Mouse (Mus musculus) bone marrow, adult 2 months (tissue): ENCODE data around the gene Rbl1. TPM values are rescaled to one million over a fixed set of nuclear protein-coding genes. Genes with fewer than 3 reads are reported as not detected.
"Not testable (repeated sequence)": the region's sequence is repeated elsewhere in the genome, so short reads cannot be mapped to it uniquely, and the experiment has no call there.

Source experiments
- H3K27ac ChIP-seq: fragments of 200-500 bp; 2 replicates; pipeline ENCODE4 v1.5.1; 2012; ENCODE audit warnings: low read depth, mild to moderate bottlenecking, control low read depth, inconsistent platforms, low read length; ENCODE audit not compliant: control insufficient read depth, poor library complexity, insufficient read depth
- H3K4me1 ChIP-seq: fragments of 200-500 bp; 2 replicates; pipeline ENCODE4 v1.6.1; 2011; ENCODE audit warnings: low read length; ENCODE audit not compliant: control insufficient read depth, insufficient read depth
- H3K4me3 ChIP-seq: fragments of 200-500 bp; replicated peaks from 2 replicates; pipeline ENCODE3; 2011; ENCODE audit warnings: mild to moderate bottlenecking, low read depth, low read length, control low read depth; ENCODE audit not compliant: control insufficient read depth
- CTCF ChIP-seq: fragments of 200-500 bp; IDR thresholded peaks from 2 replicates; pipeline ENCODE4 v1.5.1; 2011; ENCODE audit warnings: low read length, control low read depth; ENCODE audit not compliant: control insufficient read depth, insufficient read depth
- POLR2A ChIP-seq: fragments of 200-500 bp; IDR thresholded peaks from 2 replicates; pipeline ENCODE4 v1.6.1; 2011; ENCODE audit warnings: low read depth, mild to moderate bottlenecking, control low read depth, low read length, borderline replicate concordance; ENCODE audit not compliant: control insufficient read depth
- WGBS: fragments of 180-500 bp; shearing (Covaris S2); methylation state at CpG from one replicate; pipeline ENCODE4 v1.1.7; 2018; 5-methylcytosine and 5-hydroxymethylcytosine counted together
- polyA plus RNA-seq: library from polyadenylated mRNA; stranded (reverse); fragments of >200 nt; gene quantifications from 2 replicates; pipeline ENCODE4 v1.2.4, GENCODE M21; 2011; ENCODE audit warnings: low replicate concordance; ENCODE audit not compliant: missing spikeins, insufficient read depth, insufficient read length

Rbl1 gene
- polyA plus RNA-seq, 1 experiment: 17.1 TPM

DNA sequence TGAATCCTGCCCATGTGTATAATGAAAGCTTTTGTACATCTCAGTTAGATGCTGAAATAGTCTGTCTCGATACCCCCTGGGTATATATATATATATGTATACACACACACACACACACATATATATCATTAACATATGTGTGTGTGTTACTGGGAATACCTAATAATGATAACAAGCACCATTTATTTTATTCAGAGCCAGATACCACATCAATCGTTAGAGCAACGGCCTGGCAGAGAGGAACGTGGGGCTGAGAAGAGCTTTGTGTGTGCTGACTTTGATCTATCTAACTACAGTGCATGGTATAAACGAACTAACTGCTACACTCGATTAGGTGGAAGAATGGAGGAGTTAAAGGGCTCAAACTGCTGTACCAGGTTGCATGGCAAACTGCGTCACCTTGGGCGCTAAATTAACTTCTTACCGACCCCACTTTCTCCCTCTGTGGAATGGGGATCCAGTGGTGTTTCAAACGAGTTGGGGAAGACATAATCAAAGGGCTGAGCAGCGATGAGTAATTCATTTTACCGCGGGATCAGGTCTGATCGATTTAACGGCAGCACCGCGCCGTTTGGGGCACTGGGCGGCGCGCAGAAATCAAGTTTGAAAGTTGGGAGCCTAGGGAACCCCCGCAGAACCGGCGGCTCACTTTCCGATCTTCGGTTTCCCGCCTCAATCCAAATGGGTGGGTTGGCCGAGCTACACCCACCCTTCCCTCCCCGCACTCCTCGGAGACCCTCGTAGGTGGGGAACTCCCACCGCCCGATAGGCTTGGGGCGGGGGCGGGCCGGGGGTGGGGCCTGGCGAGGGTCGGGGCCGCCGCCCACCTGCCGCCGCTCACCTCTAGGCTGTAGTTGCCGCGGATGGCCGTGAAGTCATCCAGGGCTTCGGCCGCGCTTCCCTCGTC is 622 bp downstream of the Rbl1 start:
- TF ChIP-seq POLR2A (peak; percentile 51; the same call in 1 of the 2 replicates), CTCF (no peak)
- WGBS: under 1% methylated on average over 38 of the region's 49 CpGs
- H3K27ac ChIP-seq: peak overlapping the region; percentile 88

DNA sequence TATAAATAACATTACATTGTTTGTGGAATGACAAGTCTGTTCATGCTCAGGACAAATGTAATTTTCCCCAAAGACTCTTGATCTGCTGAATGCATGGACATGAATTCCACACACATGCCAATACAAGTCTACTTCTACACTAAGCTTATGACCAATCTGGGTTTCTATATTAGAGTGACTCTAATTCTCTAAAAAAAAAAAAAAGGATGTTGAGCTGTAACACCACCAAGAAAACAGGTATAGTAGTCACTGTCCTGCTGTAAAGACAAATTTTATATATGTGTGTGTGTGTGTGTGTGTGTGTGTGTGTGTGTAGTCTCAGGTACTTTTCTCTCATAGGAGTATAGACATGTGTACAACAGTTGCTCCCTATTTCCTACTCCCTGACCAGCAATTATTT is 1.3 kb downstream of the Rbl1 start:
- TF ChIP-seq POLR2A: no peak
- TF ChIP-seq CTCF: no peak
- H3K27ac ChIP-seq: no peak overlapping the region
- H3K4me1 ChIP-seq: peaks cover 3% of the 10 kb centered on the region
- H3K4me3 ChIP-seq: no peak overlapping the region

More for the DNA sequence above, 622 bp downstream of the Rbl1 start:
- peaks cover 3% of the 10 kb centered on the region for H3K4me1 ChIP-seq
- peak overlapping the region; percentile 81 for H3K4me3 ChIP-seq

DNA sequence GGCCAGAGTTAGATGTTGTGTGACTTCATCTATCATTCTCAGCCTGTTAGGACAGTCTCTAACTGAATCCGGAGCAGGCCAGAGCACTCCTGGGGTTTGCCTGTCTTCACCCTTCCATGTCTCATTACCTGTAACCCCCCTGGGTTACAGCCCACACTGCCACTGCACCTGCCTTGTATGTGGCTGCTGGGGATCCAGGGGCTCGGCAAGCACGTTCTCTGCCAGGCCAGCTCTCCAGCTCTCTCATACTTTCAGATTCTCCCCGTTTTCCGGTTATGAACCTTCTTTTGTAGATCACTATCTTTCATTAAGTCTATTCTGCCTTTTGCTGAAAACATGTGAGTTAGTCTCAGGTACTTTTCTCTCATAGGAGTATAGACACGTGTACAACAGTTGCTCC is 2.0 kb downstream of the Rbl1 start:
- H3K4me3 ChIP-seq: peak overlapping the region; percentile 52
- TF ChIP-seq POLR2A: no peak
- TF ChIP-seq CTCF: no peak
- WGBS: 43% methylated on average over 6 of the region's 6 CpGs
- peak overlapping the region; percentile 67; the same call in 1 of the 2 replicates for H3K27ac ChIP-seq
- peaks cover 3% of the 10 kb centered on the region for H3K4me1 ChIP-seq

DNA sequence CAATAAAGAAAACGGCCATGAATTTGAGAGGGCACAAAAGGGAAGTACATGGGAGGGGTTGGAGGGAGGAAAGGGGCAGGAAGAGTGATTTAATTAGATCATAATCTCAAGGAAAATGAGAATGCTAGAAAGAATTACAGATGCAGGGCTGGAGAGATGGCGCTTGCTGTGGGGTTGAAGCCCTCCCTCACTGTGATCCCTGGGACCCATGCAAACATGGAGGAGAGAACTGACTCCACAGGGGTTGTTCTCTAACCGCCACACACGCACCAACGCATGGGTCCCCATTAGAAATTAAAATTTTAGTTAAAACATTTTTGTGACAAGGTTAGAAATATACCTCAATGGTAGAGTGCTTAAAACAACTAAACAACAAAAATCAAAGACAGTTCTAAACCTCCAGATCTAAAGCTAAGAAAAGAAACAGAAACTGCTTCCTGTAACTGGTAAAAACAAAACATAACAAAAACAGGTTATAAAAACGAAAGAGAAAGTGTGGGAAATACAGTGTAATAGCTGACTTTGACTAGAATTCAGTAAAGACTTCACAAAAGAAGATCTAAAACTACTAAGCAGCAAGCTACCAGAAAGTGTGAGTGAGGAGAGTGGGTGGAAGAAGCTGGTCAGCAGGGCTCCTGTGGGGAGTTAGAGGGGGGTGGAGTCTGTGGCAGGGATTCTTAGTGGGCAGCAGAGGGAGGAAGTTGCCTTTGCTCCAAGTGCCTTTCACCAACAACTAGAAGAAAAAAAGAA is 3.1 kb downstream of the Rbl1 start:
- TF ChIP-seq POLR2A (no peak), CTCF (no peak)
- H3K4me1 ChIP-seq: peaks cover 3% of the 10 kb centered on the region
- H3K27ac ChIP-seq: peak overlapping the region; percentile 87
- H3K4me3 ChIP-seq: peak overlapping the region; percentile 62
- 12% methylated on average over 6 of the region's 6 CpGs for WGBS

DNA sequence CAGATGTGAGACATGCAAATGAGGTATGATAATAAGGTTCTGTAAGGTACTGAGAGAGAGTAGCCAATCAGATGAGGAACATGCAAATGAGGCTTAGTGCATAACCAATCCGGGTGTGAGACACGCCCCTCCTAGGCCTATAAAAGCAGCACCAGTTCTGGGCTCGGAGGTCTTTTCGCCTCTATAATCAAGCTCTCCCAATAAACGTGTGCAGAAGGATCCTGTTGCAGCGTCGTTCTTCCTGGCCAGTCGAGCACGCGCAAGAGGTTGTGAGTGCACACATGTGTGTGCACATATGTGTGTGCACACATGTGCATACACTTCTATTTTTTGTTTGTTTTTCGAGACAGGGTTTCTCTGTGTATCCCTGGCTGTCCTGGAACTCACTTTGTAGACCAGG is 5.9 kb downstream of the Rbl1 start:
- 95% methylated on average over 11 of the region's 11 CpGs for WGBS
- not testable (repeated sequence) for H3K4me3 ChIP-seq, H3K4me1 ChIP-seq, H3K27ac ChIP-seq

DNA sequence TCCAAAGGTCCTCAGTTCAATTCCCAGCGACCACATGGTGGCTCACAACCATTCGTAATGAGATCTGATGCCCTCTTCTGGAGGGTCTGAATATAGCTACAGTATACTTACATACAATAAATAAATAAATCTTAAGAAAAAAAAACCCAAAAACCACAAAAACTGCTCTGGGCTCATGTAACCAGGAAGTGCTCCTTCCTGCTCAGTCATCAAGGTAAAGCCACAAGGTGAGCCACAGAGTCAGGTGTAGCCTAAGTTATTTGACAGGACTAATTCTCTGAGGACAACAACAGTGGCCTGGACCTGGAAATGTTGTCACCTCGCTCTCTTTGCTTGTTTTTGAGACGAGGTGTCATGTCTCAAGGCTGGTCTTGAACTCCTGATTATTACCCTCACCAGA is 13.7 kb downstream of the Rbl1 start:
- Histone ChIP-seq H3K27ac (no peak overlapping the region), H3K4me1 (no peaks in the 10 kb centered on the region; the same call in none of the 2 replicates), H3K4me3 (no peak overlapping the region)
- 93% methylated on average over 4 of the region's 4 CpGs for WGBS
- TF ChIP-seq CTCF (no peak), POLR2A (no peak)

DNA sequence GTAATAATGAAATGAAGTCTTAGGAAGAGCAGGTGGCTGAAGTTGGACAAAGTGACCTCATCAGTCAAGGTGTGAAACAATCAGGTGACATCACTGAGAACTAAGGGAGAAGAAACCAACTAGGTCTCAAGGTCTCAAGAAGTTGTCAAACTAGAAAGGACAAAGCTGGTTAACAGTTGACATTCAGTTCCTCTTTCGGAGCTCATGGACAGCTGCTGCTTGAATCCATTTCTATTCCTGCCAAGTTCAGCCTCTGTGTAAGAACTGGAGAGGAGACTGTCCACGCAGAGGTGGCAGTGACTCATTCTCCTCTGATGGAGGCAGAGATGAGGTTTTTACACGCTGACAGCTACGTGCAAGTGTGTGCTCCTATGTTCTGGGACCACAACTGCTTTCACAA is 17.1 kb downstream of the Rbl1 start:
- no peaks in the 10 kb centered on the region; the same call in none of the 2 replicates for H3K4me1 ChIP-seq
- H3K4me3 ChIP-seq: no peak overlapping the region
- TF ChIP-seq CTCF: no peak
- TF ChIP-seq POLR2A: no peak
- 65% methylated on average over 4 of the region's 4 CpGs for WGBS
- no peak overlapping the region for H3K27ac ChIP-seq

DNA sequence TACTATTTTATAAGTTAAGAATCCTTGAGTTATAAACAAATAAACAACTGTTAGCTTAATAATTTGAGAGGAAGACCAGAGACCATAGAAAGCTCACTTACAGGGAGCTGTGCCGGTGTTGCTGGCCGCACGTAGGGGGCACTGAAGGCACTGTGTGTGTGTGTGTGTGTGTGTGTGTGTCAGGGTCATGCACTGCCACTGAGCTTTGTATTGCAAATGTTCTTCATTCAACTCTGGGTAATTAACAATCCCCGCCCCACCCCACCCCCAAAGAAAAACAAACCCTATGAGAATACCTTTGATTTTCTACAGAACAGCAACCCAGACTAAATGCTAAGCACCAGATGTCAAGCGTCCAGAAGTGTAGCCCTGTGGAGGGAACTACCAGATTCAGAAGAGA is 17.8 kb downstream of the Rbl1 start:
- 90% methylated on average over 5 of the region's 5 CpGs for WGBS

More for the DNA sequence above, 17.8 kb downstream of the Rbl1 start:
- H3K4me1 ChIP-seq: no peaks in the 10 kb centered on the region; the same call in none of the 2 replicates
- no peak overlapping the region for H3K27ac ChIP-seq
- no peak for TF ChIP-seq CTCF
- no peak for TF ChIP-seq POLR2A
- no peak overlapping the region for H3K4me3 ChIP-seq
